Mouse (Mus musculus): ENCODE measurements around the gene Piezo1.

Piezo1 gene

GRCm38 (mm10) chr8:122551265-122552051 lies at the start of gene Piezo1:
Gene Piezo1 (minus strand): TSS chr8:122551329.
- peak; percentile 97 for DNase-seq (ENCODE audit: low spot score)

- no peak for DNase-seq (ENCODE audit: low spot score)
These were observed 49.5 kb upstream of the Piezo1 start for GRCm38 (mm10) chr8:122600666-122601065.

- no peak for DNase-seq (ENCODE audit: low spot score)
These were observed 44.9 kb upstream of the Piezo1 start for GRCm38 (mm10) chr8:122596031-122596430.

- DNase-seq (ENCODE audit: low spot score): no peak
These were observed 42.8 kb upstream of the Piezo1 start for GRCm38 (mm10) chr8:122593783-122594507.

DNA sequence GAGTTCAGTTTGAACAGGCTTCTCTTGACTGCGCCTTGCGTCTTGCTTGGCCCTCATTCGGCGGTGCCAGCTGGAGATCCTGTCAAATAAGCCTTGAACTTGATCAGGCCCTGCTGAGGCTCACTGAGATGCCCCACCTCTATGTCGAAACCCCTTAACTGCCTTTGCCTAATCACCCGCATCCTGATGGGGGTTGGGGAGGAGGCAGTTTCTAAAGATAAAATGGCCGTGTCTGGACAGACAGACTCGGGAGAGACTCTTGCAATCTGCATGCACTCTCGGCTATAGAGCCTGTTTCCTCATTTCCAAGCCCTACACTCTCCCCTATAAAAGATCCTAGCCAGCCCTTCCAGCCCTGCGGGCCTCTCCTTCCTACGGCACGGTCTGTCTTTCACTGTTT lies 42.1 kb upstream of the Piezo1 start:
- DNase-seq (ENCODE audit: low spot score): no peak

DNA sequence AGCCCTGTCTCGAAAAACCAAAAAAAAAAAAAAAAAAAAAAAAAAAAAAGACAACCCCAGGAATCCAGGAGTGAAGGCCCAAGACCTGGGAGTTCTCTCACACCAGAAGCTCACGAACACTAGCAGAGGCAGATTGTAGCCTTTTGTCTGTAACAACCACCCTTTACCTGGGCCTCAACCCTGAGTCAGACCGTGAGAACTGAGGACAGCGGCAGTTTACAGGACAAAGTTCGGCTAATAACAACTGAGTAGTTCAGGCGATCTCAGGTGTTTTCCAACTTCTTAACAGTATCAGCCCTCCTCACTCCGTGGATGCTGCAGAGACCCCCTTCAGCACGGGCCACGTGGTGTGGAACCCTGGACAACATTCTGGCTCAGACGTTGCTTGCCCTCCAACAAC lies 35.6 kb upstream of the Piezo1 start:
- no peak for DNase-seq (ENCODE audit: low spot score)

DNA sequence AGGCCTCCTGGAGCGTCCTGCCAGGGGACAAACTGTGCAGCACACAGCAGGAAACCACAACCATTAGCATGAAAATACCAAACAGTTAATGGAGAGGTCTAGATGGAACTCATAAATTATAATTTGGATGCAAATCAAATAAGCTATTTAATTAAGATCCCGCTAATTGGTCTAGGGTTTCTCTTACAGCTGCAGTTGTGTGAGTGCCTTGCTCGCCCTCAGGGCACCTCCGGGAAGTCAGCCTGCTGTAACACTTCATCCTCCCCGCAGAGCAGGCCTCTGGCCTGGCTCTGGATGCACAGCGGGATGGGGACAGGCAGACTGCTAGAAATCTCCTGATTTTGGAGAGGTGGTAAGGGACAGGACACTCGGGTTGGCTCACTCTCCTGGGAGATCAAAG lies 35.0 kb upstream of the Piezo1 start:
- DNase-seq (ENCODE audit: low spot score): peak; percentile 64

DNA sequence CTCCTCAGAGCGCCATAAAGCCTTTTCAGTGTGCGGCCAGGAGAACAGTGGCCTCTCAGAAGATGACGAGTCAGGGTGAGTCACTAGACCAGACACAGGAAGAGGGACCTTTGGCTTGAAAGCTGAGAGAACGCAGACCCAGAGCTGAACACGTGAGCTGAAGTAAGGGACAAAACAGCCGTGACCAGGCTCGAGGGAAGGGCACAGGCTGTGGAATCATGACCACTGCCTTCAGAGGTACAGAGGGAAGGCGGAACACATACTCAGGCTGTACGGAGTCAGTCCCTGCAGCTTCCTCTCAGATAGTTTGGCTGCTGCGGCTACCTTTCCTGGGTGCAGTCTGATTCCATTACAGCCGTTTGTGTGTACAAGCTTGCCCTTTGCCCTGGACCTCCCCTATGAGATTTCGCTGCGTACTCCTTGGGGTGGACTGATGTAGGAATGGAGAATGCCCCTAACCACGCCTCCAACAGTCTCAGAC lies 34.3 kb upstream of the Piezo1 start:
- peak; percentile 97 for DNase-seq (ENCODE audit: low spot score)

GRCm38 (mm10) chr8:122584981-122585380 lies 33.9 kb upstream of the Piezo1 start:
- DNase-seq (ENCODE audit: low spot score): peak; percentile 93

DNA sequence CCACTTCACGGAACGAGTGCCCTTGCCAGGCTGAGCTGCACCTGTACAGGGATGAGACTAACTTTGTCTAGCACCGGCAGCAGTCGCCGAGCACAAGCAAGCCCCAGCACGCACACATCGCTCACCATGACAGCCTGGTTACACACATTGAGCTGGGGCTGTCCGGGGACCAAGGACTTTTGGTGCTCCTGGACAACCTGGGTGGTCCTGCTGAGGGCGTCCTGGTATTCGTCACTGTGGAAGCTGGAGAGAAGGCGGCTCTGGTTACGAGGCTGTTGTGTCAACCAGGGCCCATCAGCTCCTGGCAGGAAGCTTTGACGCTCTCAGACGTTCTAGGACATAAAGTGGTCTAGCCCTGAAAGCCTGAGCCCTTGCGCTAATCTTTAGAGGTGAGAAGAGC lies 29.8 kb upstream of the Piezo1 start:
- DNase-seq (ENCODE audit: low spot score): no peak

GRCm38 (mm10) chr8:122579196-122579595 lies 28.1 kb upstream of the Piezo1 start:
- DNase-seq (ENCODE audit: low spot score): no peak

DNA sequence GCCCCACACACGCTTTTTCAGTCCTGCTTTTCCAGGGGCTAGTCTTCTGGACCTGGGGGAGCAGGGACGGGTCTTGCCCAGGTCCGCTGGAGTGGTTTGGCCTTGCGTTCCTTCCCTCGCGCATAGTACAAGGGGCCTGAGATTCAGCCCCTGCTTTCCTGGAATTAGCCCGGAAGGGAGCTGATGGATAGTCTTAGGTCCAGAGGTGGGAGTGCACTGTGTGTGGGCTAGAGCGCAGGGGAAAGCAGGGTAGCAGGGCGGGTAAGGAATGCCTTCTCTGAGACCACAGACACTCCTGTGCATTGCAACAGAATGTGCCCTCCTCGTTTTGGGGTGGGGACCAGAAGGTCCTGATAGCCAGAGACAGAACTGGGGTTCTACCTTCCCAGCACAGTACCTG lies 26.0 kb upstream of the Piezo1 start:
- no peak for DNase-seq (ENCODE audit: low spot score)

DNA sequence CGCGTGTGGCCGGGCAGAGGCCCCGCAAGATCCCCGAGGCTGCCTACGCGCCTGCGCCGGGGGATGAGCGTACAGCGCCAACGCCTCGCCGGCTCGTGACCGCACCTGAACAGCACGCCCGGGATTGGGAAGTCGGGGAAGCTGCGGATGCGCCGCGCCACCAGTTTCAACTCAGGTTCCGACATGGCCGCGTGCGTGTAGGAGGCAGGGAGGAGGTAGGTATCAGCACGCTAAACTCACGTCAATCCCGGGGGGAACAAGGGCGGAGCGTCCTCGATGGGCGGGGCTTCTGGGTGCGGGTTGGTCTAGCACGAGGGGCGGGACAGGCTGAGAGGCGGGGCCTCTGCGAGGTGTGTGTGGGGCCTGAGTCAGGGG lies 25.5 kb upstream of the Piezo1 start, which contains the start of gene Aprt:
Gene Aprt (minus strand): TSS at position 262 of the 375 bp plus-strand sequence.
- peak; percentile 98 for DNase-seq (ENCODE audit: low spot score)

DNA sequence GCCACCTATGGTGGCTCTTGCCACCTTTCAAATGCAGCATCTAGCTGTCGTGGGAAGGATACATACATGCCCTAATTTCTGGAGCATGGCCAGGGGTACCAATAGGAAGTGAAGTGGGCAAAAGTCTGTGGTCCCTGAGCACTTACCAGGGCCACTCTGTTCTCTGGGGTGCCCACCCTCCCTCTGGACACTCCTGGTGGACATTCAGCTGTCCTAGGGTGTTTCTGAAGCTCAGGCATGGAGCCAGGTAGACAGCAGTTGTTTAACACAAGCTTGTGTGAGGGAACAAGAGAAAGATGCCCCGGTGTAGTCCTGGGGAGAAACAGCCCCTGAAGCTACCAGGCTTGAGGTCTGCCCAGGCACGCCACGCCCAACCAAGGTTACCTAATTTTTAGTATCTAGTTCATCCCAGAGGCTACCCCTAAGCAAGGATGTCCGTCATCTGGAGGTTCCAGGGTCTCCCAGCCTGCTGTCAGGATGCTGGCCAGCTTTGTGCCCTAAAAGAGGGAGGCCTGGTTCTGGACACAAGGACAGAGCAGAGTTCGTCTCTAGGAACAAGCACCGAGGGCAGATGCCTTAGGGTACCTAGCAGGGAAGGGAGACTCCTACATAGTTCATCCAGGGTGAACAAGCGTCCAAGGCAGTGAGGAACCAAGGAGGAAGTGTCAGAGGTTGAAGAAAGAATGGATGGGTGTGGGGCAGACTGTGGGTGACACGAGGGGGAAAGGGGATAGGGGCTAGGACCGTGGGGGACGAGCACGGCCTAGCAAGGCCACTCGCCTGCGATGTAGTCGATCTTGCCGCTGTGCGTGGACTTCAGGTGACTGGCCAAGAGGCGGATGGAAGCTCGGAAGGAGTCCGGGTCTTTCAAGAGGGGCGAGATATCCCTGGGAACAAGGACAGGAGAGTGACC lies 24.9 kb upstream of the Piezo1 start:
- DNase-seq (ENCODE audit: low spot score): peak; percentile 50

DNA sequence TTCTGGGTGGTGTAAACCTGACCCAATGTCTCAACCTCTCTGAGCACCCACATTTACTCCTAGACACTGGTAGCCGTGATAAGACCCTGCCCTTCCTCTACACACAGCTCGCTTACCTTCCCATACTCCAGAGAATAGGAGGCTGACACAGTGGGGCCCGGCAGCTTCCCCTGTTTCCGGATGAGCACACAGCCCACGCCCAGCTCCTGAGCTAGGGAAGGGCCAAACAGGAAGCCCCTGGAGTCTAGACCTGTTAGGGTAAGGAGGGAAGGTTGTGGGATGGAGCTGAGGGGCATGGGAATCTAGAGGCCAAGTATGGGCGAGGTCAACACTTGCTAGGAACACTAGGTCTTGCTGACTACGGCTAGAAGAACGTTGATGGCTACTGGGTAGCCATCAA lies 24.2 kb upstream of the Piezo1 start:
- no peak for DNase-seq (ENCODE audit: low spot score)

- peak; percentile 45 for DNase-seq (ENCODE audit: low spot score)
These were observed 23.6 kb upstream of the Piezo1 start for GRCm38 (mm10) chr8:122574667-122575251.

DNA sequence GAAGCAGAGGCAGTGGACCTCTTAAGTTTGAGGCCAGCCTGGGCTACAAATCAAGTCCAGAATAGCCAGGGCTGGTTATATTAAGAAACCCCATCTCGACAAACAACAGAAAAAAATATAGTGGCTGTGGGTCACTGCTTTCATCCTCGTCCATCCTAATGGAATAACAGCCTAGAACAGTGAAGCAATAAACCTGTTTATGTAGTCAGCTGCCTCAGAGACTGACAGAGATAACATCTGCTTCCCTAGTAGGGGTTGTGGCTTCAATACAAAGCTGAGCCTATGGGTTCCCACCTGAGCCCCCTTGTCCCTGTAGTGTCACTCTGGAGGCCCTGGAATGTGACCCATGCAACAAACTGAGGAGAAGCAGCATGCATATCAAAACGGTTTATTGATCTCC lies 23.1 kb upstream of the Piezo1 start:
- DNase-seq (ENCODE audit: low spot score): peak; percentile 53

DNA sequence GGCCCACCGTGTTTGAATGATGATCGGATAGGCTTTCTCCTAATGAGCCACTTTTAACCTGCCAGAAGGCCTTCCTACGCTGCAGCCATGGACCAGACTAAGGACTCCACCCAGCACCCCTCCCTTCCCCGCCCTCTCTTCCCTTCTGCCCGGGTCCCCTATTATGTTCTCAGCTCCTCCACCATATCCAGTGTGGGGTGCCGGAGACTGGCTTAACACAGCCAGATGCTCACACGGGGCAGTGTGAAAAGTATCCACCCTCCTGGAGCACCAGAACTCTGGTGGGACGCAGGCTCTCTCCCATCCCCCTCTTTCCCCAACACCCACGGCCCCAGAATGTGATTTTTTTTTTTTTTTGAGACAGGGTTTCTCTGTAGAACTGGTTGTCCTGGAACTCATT lies 22.4 kb upstream of the Piezo1 start:
- DNase-seq (ENCODE audit: low spot score): no peak

DNA sequence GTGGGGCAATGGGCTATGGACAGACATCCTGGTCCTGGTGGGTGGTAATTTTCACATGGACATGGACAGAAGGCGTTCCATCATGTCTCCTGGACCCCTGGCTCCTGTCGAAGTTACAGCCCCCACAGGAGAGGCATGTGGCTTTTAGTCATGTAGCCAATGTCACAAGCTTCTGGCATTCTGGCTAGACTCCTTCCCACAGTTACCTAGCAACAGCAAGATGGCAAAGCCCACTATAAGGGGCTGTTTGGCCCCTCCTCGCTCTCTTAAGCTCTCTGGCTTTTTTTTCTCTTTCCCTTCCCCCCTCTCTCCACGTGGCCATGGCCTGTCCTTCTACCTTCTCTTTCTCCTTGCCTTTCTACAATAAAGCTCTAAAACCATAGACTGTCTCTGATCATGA lies 22.0 kb upstream of the Piezo1 start:
- DNase-seq (ENCODE audit: low spot score): peak; percentile 40

DNA sequence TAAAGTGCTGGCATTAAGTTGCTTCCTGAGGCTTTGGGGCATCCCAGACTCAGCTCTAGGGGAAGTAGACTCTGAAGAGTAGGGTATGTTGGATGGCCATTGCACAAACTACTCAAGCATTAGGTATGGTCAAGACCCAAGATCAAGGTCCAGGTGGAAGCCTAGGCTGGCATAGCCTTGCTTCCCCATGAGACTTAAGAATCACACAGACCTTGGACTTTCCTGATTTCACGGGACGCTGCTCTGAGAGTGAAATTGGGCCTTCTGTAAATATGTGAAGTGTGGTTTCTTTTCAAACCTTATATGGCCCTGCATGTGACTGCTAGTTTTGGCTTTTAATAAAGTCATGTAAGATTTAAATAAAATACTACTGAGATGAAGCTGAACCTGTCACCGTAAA lies 21.6 kb upstream of the Piezo1 start:
- no peak for DNase-seq (ENCODE audit: low spot score)

DNA sequence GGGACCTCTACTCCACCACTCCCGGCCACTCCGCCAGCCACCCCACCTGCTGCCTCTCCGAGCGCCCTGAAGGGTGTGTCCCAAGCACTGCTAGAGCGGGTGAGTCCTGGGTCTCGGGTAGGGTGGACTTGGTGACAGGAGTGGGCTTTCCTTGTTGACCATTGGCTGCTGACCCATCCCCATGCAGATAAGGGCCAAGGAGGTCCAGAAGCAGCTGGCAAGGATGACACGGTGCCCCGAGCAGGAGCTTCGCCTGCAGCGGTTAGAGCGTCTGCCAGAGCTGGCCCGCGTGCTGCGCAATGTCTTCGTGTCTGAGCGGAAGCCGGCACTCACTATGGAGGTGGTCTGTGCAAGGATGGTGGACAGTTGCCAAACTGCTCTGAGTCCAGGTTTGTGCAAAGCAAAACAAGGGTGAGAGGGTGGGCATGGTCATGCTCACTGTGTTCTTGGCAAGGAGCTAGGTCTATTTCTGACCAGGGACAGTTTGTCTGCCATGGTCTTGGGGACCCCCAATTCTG lies 20.7 kb upstream of the Piezo1 start:
- DNase-seq (ENCODE audit: low spot score): peak; percentile 22

DNA sequence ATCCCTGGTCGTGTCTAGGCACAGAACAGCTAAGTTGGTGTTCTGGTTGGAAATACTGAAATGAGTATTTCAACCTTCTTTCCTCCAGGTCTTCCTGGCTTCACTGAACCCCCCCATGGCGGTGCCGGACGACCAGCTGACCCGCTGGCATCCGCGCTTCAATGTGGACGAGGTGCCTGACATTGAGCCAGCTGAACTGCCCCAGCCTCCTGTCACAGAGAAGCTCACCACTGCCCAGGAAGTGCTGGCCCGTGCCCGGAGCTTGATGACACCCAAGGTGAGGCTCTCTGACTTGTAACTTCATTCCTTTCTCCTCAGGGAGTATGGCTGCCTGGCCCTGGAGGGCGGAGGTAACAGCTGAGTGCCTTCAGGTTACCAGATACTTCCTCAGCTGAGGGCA lies 20.0 kb upstream of the Piezo1 start:
- DNase-seq (ENCODE audit: low spot score): no peak
